Mouse (Mus musculus) embryonic facial prominence, embryonic 14.5 days (tissue): ENCODE results near the gene Tanc1. TPM values are rescaled to one million over a fixed set of nuclear protein-coding genes. Genes with fewer than 3 reads are reported as not detected.
A peak's percentile ranks its signal among the peaks of the same experiment; 100 is the strongest.

Experiments
- ATAC-seq: fragments of 200-750 bp; cut with Nextera tagmentation; 2 replicates; pipeline ENCODE4 v1.8.0; 2017; ENCODE audit warnings: low read depth, moderate number of reproducible peaks, moderate TSS enrichment
- DNase-seq: peaks from one replicate; pipeline ENCODE4 v3.0.0-alpha.2; 2015; ENCODE audit warnings: low spot score
- H3K27ac ChIP-seq: fragments of 300-500 bp; sonication (generic); replicated peaks from 2 replicates; pipeline ENCODE4 v1.5.1; 2014; ENCODE audit warnings: low read depth, mild to moderate bottlenecking, low read length, moderate library complexity
- H3K27me3 ChIP-seq: fragments of 300-500 bp; sonication (generic); replicated peaks from 2 replicates; pipeline ENCODE4 v1.6.1; 2014; ENCODE audit warnings: low read length; ENCODE audit not compliant: control insufficient read depth, insufficient read depth
- H3K36me3 ChIP-seq: fragments of 300-500 bp; sonication (generic); 2 replicates; pipeline ENCODE4 v1.6.1; 2014; ENCODE audit warnings: low read length, mixed read lengths; ENCODE audit not compliant: control insufficient read depth, insufficient read depth
- H3K4me1 ChIP-seq: fragments of 300-500 bp; sonication (generic); 2 replicates; pipeline ENCODE4 v1.6.1; 2014; ENCODE audit warnings: antibody characterized with exemption, low read length; ENCODE audit not compliant: control insufficient read depth, insufficient read depth
- H3K4me2 ChIP-seq: fragments of 300-500 bp; sonication (generic); 2 replicates; pipeline ENCODE4 v1.6.1; 2014; ENCODE audit warnings: low read depth, mild to moderate bottlenecking, low read length, moderate library complexity, mixed read lengths
- H3K4me3 ChIP-seq: fragments of 300-500 bp; sonication (generic); 2 replicates; pipeline ENCODE4 v1.5.1; 2014; ENCODE audit warnings: low read depth, mild to moderate bottlenecking, low read length
- H3K9ac ChIP-seq: fragments of 300-500 bp; sonication (generic); 2 replicates; pipeline ENCODE4 v1.6.1; 2014; ENCODE audit warnings: low read depth, mild to moderate bottlenecking, low read length, moderate library complexity, mixed read lengths
- H3K9me3 ChIP-seq: fragments of 300-500 bp; sonication (generic); 2 replicates; pipeline ENCODE4 v1.6.1; 2016; ENCODE audit warnings: low read length; ENCODE audit not compliant: control insufficient read depth
- WGBS: fragments of 180-500 bp; shearing (Covaris S2); extraction: QIAGEN DNeasy Blood & Tissue Kit; methylation state at CpG from one replicate; pipeline ENCODE4 v1.1.7; 2014; 5-methylcytosine and 5-hydroxymethylcytosine counted together
- polyA plus RNA-seq: library from polyadenylated mRNA; unstranded; fragments of >200 nt; fragmentation: Nextera tagmentation; extraction: Ambion mirVana; gene quantifications from 2 replicates; pipeline ENCODE4 v1.2.1, GENCODE M21; 2014

Gene Tanc1
- polyA plus RNA-seq, 1 experiment from 2014 or later = 24.8 TPM

GRCm38 (mm10) chr2:59664803-59665567, 53.1 kb downstream of the Tanc1 start:
- Histone ChIP-seq H3K36me3 (no peaks in the 10 kb centered on the region), H3K4me1 (peaks cover 20% of the 10 kb centered on the region), H3K9me3 (no peaks in the 10 kb centered on the region), H3K9ac (no peak overlapping the region), H3K27me3 (no peaks in the 10 kb centered on the region), H3K4me3 (no peak overlapping the region), H3K27ac (no peak overlapping the region), H3K4me2 (no peak overlapping the region)
- ATAC-seq (no peak), DNase-seq (no peak)
- 75% methylated on average over 16 of the region's 16 CpGs for WGBS

DNA sequence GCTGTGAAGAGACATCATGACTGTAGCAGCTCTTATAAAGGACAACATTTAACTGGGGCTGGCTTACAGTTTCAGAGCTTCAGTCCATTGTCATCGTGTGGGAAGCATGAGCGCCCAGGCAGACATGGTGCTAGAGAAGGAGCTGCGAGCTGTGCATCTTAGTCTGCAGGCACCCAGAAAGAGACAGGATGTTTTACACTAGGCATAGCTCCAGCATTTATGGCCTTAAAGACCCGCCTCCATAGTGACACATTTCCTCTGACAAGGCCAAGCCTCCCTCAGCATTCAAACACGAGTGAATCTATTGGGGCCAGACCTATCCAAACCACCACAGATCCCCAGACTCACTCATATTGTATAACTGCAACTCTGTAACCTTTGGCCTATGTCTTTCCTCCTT, 54.7 kb downstream of the Tanc1 start:
- DNase-seq (no peak), ATAC-seq (no peak)
- H3K27me3 ChIP-seq = no peaks in the 10 kb centered on the region
- no peaks in the 10 kb centered on the region for H3K9me3 ChIP-seq
- H3K27ac ChIP-seq = no peak overlapping the region
- 88% methylated on average over 5 of the region's 5 CpGs for WGBS
- no peak overlapping the region for H3K9ac ChIP-seq
- H3K4me2 ChIP-seq = no peak overlapping the region
- no peak overlapping the region for H3K4me3 ChIP-seq
- H3K36me3 ChIP-seq = no peaks in the 10 kb centered on the region
- peaks cover 21% of the 10 kb centered on the region for H3K4me1 ChIP-seq

DNA sequence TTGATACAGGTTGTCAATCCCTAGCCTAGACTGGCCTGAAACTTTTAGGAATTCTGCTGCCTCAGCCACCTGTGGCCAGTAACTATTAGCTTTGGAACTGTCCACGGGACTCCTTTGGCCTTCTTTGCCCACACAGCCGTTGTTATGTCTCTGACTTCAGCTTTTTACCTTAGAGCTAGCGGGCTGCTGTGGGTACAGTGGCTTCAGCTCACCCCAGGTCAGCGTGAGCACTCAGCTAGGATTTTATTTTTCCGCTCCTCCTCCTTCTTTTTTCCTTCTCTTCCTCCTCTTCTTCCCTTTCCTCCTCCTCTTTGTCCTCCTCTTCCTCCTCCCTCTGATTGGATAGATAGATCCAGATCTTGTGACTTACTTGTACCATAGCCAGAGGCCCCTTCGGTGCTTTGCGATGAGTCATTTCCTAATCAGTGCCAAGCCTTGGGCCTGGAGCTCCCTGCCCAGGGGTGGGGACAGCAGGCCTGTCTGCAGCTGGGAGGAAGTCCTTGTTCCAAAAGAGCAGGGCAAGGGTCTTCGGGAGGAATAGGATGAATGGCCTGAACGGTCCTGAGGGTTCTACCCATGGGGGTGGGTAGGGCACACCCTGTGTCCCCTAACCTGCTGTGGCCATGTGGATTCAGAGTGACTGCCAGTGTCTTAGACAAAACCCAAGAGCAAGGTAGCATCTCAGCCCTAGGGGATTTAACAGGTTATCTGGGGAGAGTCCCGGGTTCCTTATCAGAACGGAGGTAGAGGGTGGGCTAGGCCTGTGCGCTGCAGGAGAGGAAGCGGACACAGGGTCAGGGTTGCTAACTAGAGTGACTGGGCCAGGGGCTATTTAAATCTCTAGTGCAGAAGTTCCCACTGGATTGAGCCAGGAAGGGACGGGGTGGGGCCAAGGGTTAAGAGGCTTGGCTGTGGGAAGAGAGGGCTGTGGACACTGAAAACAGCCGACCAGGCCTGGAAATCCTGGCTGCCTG, 58.5 kb downstream of the Tanc1 start:
- Histone ChIP-seq H3K27me3 (no peaks in the 10 kb centered on the region), H3K4me1 (peaks cover 29% of the 10 kb centered on the region), H3K36me3 (no peaks in the 10 kb centered on the region), H3K9ac (no peak overlapping the region), H3K27ac (peak overlapping the region; percentile 24; the same call in 1 of the 2 replicates), H3K4me3 (no peak overlapping the region), H3K9me3 (0 out of 2 replicates have a peak, but pooled peaks cover 4% of the 10 kb centered on the region), H3K4me2 (no peak overlapping the region)
- WGBS = 55% methylated on average over 15 of the region's 15 CpGs
- peak; percentile 47; the same call in 1 of the 2 replicates for ATAC-seq
- peak; percentile 79 for DNase-seq

DNA sequence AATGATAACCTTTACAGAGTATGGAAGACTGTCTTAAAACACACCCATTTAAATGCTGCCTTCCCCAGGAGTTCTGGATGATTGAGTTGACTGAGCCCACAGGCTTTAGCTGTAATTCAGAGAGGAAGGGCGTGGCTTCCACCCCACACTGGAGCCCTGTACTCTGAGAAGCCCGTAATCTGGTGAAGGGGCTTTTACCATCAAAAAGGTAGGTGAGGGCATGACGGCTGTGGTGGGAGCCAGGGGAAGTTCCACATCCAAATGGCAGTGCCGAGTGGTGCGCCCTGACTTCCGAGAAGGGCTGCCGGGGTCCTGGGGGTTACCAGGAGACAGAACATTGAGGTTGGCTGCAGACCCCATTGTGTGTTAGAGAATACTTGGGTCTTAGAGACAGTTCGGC, 59.8 kb downstream of the Tanc1 start:
- peaks cover 42% of the 10 kb centered on the region for H3K4me1 ChIP-seq
- no peak overlapping the region for H3K9ac ChIP-seq
- no peak overlapping the region for H3K4me3 ChIP-seq
- H3K9me3 ChIP-seq = 0 out of 2 replicates have a peak, but pooled peaks cover 4% of the 10 kb centered on the region
- no peak overlapping the region for H3K27ac ChIP-seq
- ATAC-seq (0 out of 2 replicates have a peak, but pooled peaks have one; percentile 2), DNase-seq (no peak)
- no peaks in the 10 kb centered on the region for H3K27me3 ChIP-seq
- WGBS = 44% methylated on average over 8 of the region's 8 CpGs
- no peaks in the 10 kb centered on the region for H3K36me3 ChIP-seq
- no peak overlapping the region for H3K4me2 ChIP-seq

DNA sequence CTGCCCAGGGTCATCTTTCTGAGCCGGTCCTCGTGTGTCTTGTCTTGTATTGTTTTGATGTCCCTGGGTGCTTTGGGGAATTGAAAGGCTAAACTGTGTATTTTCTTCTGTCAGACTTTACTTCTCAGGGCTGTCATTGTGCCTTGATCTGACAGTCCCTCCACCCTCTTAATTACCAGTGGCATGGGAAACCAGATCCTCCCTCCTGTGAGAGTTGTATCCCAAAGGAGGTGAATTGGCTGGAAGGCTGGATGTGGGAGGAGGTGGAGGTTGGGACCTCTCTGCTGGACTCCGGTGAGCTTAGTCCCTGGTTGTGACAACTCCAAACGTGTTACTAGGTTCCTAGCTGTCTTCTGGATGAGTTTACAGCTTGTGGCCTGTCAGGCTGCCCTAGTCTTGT, 60.2 kb downstream of the Tanc1 start:
- Histone ChIP-seq H3K4me3 (no peak overlapping the region), H3K36me3 (no peaks in the 10 kb centered on the region), H3K27me3 (no peaks in the 10 kb centered on the region), H3K27ac (no peak overlapping the region), H3K9me3 (0 out of 2 replicates have a peak, but pooled peaks cover 4% of the 10 kb centered on the region), H3K4me1 (peaks cover 43% of the 10 kb centered on the region), H3K4me2 (no peak overlapping the region), H3K9ac (no peak overlapping the region)
- WGBS = 20% methylated on average over 3 of the region's 4 CpGs
- DNase-seq (no peak), ATAC-seq (no peak)

GRCm38 (mm10) chr2:59672686-59673085, 60.8 kb downstream of the Tanc1 start:
- no peak for DNase-seq
- WGBS = 66% methylated on average over 8 of the region's 8 CpGs
- Histone ChIP-seq H3K27me3 (no peaks in the 10 kb centered on the region), H3K4me3 (no peak overlapping the region), H3K27ac (no peak overlapping the region), H3K4me2 (no peak overlapping the region), H3K36me3 (no peaks in the 10 kb centered on the region), H3K9ac (no peak overlapping the region), H3K9me3 (0 out of 2 replicates have a peak, but pooled peaks cover 4% of the 10 kb centered on the region), H3K4me1 (peaks cover 43% of the 10 kb centered on the region)
- ATAC-seq = no peak

DNA sequence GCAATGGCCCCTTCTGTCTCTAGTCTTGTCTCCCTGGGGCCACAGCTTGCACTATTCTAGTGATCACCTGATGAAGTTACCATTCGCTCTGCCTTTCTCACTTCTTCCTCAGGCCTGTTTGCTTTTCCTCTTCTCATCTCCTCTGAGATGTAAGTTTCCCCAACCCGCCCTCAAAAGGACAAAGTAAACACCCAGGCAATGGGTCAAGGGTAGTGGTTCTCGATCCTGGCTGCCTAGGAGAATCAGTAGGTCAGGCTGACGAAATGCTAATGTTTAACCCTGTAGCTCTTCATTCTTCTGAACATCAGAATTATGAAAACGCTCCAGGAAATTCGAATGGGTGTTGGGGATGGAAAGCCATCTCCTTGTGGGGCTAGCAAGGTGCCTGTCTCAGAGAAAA, 61.5 kb downstream of the Tanc1 start:
- 0 out of 2 replicates have a peak, but pooled peaks cover 4% of the 10 kb centered on the region for H3K9me3 ChIP-seq
- no peak overlapping the region for H3K9ac ChIP-seq
- no peak overlapping the region for H3K27ac ChIP-seq
- no peak overlapping the region for H3K4me2 ChIP-seq
- H3K36me3 ChIP-seq = no peaks in the 10 kb centered on the region
- no peak for ATAC-seq
- no peak overlapping the region for H3K4me3 ChIP-seq
- no peaks in the 10 kb centered on the region for H3K27me3 ChIP-seq
- DNase-seq = no peak
- H3K4me1 ChIP-seq = peaks cover 43% of the 10 kb centered on the region
- 80% methylated on average over 6 of the region's 6 CpGs for WGBS

- no peak overlapping the region for H3K9ac ChIP-seq
- DNase-seq (peak; percentile 46), ATAC-seq (peak; percentile 22; the same call in 1 of the 2 replicates)
- no peak overlapping the region for H3K27ac ChIP-seq
- no peak overlapping the region for H3K4me2 ChIP-seq
- 26% methylated on average over 1 of the region's 1 CpGs for WGBS
- H3K9me3 ChIP-seq = 0 out of 2 replicates have a peak, but pooled peaks cover 4% of the 10 kb centered on the region
- H3K4me3 ChIP-seq = no peak overlapping the region
- no peaks in the 10 kb centered on the region for H3K36me3 ChIP-seq
- peaks cover 45% of the 10 kb centered on the region for H3K4me1 ChIP-seq
- no peaks in the 10 kb centered on the region for H3K27me3 ChIP-seq
Measured at GRCm38 (mm10) chr2:59673877-59674276, 62.0 kb downstream of the Tanc1 start.
